Mouse (Mus musculus) stomach, postnatal 0 days (tissue): ENCODE results near the gene Sytl3.
"Not testable (repeated sequence)": the region's sequence is repeated elsewhere in the genome, so short reads cannot be mapped to it uniquely, and the experiment has no call there.

Experiments used
- CTCF ChIP-seq: IDR thresholded peaks from 2 replicates; pipeline ENCODE4 v1.5.1; 2016; ENCODE audit warnings: antibody characterized with exemption, low read depth, mild to moderate bottlenecking, moderate library complexity
- EP300 ChIP-seq: optimal IDR thresholded peaks from 2 replicates; pipeline ENCODE3; 2016; ENCODE audit warnings: antibody characterized with exemption

GRCm38 (mm10) chr17:6632850-6633249 lies 26.0 kb upstream of the Sytl3 start:
- not testable (repeated sequence) for TF ChIP-seq CTCF, EP300
